Mouse (Mus musculus): ENCODE measurements at regions not wholly inside any gene's neighbourhood (a gene's known extent, or its start where the extent isn't known, plus 50 kb on each side); places are given as distances from the start of the nearest gene placed in this dataset.

DNA sequence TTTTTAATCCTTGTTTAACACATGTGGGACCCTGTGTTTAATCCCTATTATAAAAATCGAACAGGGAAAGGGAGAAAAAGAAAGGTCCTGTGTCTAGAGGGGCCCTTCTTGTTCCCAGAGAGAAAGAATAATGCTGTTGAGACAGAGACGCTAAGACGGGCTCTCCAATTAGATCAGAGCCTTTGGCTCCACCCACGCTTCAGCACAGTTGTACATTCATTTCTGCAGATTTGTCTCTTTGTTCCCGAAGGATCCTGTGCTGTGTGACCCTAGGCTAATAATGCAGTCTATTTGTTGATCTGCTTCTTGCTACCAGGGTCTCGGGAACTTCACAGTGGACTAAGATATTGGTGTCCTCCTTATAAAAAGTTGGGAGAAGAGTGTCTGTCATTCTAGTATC is 92.0 kb downstream of the Cdc5l start:
- no peak for DNase-seq

- DNase-seq = no peak
Measured at GRCm38 (mm10) chr17:45340851-45341250, 92.7 kb downstream of the Cdc5l start.

GRCm38 (mm10) chr17:45339226-45339625 is 94.3 kb downstream of the Cdc5l start:
- no peak for DNase-seq

- DNase-seq = no peak
Measured at GRCm38 (mm10) chr17:45338086-45338485, 95.5 kb downstream of the Cdc5l start.

- DNase-seq = no peak
Measured at GRCm38 (mm10) chr17:45335586-45336151, 97.9 kb downstream of the Cdc5l start.

DNA sequence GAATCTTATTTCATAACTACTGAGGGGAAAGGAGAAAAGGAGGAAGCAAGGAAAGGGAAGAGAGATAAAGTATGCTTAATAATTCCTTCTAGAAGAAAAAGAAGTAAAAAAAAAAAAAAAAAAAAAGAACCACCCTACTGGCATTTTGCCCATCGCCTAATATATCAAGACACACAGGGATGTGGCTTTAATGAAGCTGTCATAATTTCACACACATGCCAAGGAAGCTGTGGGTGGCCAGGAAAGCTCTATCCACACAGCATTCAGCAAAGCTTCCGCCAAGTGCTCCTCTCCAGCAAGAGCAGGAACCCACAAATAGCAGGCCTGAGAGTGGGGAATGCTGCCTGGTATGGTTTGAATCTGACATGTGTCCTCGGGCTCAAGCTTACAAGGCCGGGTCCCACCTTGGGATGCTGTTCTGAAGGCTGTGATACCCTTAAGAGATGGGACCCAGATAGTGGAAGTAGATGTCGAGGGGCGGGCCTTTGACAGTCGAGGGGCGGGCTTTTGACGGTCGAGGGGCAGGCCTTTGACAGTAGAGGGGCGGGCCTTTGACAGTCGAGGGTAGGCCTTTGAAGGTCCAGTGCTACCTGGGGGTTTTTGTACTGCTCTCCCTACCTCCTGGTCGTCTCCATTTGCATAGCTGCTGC is 98.7 kb downstream of the Cdc5l start:
- no peak for DNase-seq

GRCm38 (mm10) chr17:45332321-45332720 is 101.2 kb downstream of the Cdc5l start:
- DNase-seq = no peak

GRCm38 (mm10) chr17:45329241-45329640 is 104.3 kb downstream of the Cdc5l start:
- no peak for DNase-seq

DNA sequence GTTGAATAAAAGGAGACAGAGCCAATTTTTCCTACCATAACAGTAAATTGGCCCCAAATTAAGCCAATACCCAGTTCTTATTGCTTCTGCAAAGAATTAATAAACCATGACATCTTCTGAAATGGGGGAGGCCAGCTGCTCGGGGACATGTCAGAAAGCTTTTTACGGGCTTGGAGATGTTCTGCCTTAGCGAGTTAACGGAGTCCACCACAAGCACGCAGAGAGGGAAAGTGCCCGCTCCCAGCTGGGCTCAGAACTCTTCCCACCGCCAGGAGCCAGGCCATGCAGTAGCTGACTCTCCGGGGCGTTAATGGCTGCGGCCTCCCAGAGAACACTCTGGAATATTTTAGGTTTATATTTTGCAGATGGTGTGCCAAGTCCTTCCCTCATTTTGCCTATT is 106.8 kb downstream of the Cdc5l start:
- no peak for DNase-seq

DNA sequence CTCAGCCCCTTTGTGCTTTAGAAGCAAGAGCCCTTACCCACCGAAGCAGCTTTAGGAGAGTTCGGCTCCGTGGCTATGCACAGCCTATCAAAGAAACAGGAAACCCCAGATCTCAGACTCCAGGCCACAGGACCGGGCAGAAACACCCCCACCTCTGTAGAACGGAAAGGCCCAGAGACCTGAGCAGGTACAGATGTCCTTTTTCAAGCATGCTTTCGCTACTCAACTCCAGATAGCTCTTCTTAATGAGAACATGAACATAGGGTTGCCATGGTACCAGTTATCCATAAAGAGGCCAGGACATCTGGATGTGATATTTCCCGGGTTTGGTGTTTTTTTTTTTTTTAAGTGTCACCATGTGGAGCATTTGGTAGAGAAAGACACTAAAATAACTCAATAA is 107.4 kb downstream of the Cdc5l start:
- no peak for DNase-seq

- no peak for DNase-seq
Measured at GRCm38 (mm10) chr17:45322842-45323241, 110.7 kb downstream of the Cdc5l start.

DNA sequence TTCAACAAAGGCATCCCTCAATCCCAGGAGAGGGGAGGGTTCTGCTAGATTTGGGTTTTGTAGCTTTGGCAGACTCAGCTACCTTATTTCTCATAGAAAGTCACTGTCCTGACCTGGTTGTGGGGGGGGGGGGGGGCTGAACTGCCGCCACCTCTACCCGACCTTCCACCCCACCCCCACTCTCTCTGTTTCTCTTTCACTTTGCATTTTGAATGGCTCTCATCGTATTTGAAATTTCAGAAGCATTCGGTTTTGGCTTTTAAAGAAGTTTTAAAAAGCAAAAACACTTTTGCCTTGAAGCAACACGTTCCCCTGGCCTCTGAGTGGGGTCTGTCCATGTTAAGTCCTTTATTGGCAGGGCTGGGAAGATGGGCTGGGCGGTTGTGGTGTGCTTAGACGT is 113.5 kb downstream of the Cdc5l start:
- no peak for DNase-seq

DNA sequence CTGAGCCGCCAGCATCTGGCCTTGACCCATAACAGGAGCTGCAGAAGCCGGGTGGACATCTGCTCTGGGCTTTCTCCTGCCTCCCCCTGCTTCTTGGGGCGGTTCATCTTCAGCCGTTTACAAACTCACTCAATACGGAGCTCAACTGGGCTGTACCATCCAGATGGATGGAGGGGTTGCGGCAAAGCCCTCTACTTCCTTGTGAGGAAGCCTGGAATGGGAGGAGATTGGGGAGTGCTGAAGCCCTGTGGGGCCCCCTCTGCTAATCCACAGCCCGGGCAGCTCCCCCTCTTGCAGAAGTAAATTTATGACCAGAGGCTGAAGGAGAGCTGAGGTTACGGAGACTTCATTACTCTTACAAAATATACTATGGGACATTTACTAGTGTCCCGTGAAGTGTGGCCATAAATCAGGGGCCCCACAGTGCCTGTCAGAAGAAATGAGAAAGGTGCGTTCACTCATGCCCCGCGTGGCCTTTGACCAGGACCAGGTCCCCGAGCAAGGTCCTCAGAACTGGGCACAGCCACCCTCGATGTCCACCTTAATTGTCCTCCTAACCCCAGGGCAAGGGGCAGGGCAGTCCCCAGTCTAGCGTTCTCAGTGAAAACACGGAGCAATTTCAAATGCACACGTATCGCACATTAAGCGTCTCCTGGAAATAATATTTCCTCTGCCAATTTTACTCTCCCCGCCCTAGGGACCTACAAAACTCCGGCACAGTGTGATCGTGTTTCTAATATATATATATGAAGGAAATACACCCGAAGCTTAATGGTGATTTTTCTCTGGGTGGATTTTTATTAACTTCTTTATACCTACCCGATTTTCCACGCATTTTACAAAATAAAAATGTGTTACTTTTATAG is 115.1 kb downstream of the Cdc5l start:
- DNase-seq = no peak

DNA sequence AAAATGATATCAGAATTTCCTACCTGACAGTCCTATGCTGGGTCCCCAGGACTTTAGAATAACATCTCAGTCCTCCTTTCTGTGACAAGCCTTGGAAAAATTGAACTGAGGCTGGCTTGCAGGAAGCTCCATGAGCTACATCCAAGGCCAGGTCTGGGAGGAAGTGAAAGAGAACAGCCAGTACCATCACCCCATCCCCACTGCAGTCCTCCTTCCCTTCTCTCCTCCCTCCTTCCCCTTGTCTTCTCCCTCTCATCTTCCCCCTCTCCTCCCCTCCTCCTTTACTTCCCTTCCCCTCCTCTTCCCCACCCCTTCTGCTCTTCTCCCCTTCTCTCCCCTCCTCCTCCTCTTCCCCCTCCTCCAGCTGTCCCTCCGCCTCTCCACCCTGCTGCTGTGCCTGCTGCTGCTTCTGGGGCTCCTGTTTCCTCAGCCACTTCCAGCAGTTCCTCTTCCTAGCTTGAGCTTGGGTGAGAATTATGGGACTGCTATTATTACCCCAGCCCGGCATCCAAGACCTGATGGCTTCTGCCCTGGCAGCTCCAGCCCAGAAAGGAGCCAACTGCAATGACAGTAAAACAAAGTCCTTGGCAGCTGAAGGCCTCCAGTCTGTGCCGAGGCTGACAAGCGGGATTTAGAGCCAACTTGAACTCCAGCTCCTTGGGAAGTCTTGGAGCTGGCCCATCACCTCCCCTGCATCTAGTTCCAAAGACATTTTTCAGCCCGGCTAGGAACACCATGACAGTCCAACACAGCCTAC is 120.8 kb downstream of the Cdc5l start:
- DNase-seq = peak; percentile 17

DNA sequence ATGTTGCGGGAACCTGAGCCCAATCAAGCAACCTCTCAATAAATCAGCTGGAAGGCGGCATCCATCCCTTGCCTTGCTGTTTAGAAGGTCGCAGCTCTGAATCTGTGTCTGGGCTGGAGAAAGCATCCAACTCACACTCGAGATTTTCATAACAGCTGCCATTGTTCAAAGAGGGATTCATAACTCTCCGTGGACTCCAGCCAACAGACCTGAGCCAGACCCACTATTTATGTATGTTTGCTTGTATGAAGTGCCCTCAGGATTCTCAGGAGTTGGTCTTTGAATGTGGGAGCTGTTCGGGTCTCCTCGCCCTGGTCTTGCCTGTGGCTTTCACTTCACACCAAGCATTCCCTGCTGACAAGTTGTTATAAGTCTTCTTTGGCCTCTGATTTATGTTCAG is 127.0 kb downstream of the Cdc5l start:
- no peak for DNase-seq

- no peak for DNase-seq
Measured at GRCm38 (mm10) chr17:45303183-45303582, 130.4 kb downstream of the Cdc5l start.

DNA sequence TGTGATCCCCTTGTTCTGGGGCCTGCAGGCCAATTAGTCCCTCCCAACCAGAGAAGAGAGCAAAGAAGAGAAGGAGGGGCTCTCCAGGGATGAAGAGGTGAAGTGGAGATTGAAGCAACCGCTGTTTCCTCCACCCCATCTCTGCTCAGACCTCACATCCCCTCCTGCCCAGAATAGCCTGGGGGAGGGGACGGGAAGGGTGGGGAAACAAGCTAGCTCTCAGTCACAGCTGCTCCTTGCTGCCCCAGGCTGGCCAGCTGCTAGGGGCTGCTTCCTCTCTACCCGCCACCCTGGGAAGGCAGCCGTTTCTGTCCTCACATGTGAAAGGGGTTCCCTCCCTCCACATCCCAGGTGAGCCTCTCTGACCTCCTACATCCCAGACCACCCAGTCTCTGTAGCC is 135.2 kb downstream of the Cdc5l start:
- DNase-seq = no peak

- no peak for DNase-seq
Measured at GRCm38 (mm10) chr17:45297860-45298259, 135.7 kb downstream of the Cdc5l start.

GRCm38 (mm10) chr17:45296363-45296762 is 137.2 kb downstream of the Cdc5l start:
- no peak for DNase-seq

- no peak for DNase-seq
Measured at GRCm38 (mm10) chr17:45294886-45295285, 138.7 kb downstream of the Cdc5l start.

DNA sequence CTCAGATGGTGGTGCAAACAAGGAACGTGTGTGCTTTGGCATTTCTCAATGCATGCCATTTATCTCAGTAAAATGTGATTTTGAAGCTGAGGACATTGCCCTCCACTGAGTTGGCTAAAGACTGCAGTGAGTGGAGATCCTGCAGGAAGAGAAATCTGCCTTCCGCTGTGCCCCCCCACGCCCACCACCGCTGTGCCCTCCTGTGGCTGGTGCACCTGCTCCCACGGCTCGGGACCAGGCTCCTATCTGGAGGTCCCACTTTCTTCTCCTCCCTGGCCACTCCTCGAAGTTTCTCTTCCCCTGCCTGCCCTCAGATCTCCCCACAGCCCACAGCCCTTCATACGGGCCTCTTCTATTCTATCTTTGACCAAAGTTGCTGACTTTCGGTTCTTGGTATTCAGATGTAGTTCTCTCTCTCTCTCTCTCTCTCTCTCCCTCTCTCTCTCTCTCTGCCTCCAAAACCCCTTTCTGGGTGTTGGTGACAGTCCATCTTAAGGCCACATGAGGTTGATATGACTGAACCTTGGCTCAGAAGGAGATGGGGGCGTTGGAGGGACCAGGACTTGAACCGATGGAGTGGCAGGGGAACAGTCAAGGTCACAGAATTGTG is 139.2 kb downstream of the Cdc5l start:
- DNase-seq = no peak

- no peak for DNase-seq
Measured at GRCm38 (mm10) chr17:45292883-45293282, 140.7 kb downstream of the Cdc5l start.

DNA sequence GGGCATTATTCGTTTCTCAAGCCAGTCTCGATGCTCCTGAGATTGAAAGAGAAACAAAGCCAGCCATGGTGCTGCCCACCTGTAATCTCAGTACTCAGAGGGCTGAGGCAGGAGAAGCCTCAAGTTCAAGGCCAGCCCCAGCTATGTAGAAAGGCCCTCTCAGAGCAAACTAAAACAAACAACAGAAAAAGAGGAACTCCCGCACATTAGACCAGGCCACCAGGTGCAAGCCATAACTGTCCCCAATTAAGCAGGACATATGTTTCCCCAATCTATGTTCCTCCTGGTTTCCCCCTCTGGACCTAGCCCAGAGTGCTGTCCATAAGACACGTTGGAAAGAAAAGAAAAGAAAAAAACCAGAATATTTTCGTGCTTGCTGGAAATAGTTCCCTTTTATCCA is 142.5 kb downstream of the Cdc5l start:
- DNase-seq = no peak
